Mouse (Mus musculus): ENCODE results near the gene Styk1.

DNA sequence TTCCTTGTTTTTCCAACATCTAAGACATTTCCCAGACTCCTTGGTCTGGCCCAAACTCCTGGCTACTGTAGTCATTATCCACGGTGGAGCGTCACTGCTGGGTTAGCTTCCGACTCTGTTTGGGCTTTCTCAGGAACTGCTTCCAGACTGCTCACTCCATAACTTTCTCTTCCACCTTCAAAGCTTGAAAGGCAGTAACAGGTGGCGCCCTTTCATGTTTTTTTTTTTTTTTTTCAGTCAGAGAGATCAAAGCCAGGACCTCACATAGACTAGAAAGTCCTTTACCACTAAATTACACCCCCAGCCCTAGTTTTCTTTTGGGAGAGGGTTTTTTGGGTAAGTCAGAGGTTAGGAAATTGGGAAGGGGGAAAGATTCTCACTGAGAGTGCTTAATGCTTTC lies 1.5 kb upstream of the Styk1 start:
- no peak for TF ChIP-seq GATA1 (IDR thresholded peaks at IDR 0.05; ENCODE audit: borderline replicate concordance, low read length)
- TF ChIP-seq FLI1 (IDR thresholded peaks at IDR 0.05; ENCODE audit: low read length), result no peak
